Mouse (Mus musculus) liver, embryonic 14.5 days (tissue): ENCODE measurements at regions not wholly inside any gene's neighbourhood (a gene's known extent, or its start where the extent isn't known, plus 50 kb on each side); places are given as distances from the start of the nearest gene placed in this dataset.

Source experiments
- ATAC-seq: fragments of 200-750 bp; cut with Nextera tagmentation; 2 replicates; pipeline ENCODE4 v1.8.0; 2017; ENCODE audit warnings: moderate number of reproducible peaks, mild to moderate bottlenecking, moderate library complexity; ENCODE audit not compliant: insufficient read depth
- DNase-seq, 3 experiments: peaks; one replicate each; pipeline ENCODE4 v3.0.0-alpha.2; 2012 to 2013; ENCODE audit warnings: low read depth in 3 of 3, low spot score in 3 of 3
- H3K27ac ChIP-seq: fragments of 300-500 bp; sonication (generic); 2 replicates; pipeline ENCODE4 v1.5.1; 2014; ENCODE audit warnings: moderate library complexity, mild to moderate bottlenecking, control low read depth, inconsistent platforms
- H3K27me3 ChIP-seq: fragments of 300-500 bp; sonication (generic); 2 replicates; pipeline ENCODE4 v1.6.1; 2014; ENCODE audit warnings: mild to moderate bottlenecking, low read length, moderate library complexity; ENCODE audit not compliant: control insufficient read depth, insufficient read depth
- H3K36me3 ChIP-seq: fragments of 300-500 bp; sonication (generic); replicated peaks from 2 replicates; pipeline ENCODE4 v1.6.1; 2014; ENCODE audit warnings: low read depth; ENCODE audit not compliant: control insufficient read depth, insufficient read depth
- H3K4me1 ChIP-seq, 2 experiments: fragments of 200-500 bp in 1 of 2; fragments of 300-500 bp in 1 of 2; sonication (generic) in 1 of 2; replicated peaks; 2 replicates each; pipeline ENCODE4 v1.6.1; 2012 to 2014; ENCODE audit warnings: antibody characterized with exemption in 1 of 2, inconsistent platforms in 1 of 2, low read length in 1 of 2; ENCODE audit not compliant: control insufficient read depth in 2 of 2, insufficient read depth in 2 of 2
- H3K4me2 ChIP-seq: fragments of 300-500 bp; sonication (generic); 2 replicates; pipeline ENCODE4 v1.6.1; 2014; ENCODE audit warnings: low read depth, mild to moderate bottlenecking, control low read depth, moderate library complexity
- H3K4me3 ChIP-seq, 2 experiments: fragments of 200-500 bp in 1 of 2; fragments of 300-500 bp in 1 of 2; sonication (generic) in 1 of 2; 2 replicates each; pipeline ENCODE4 v1.5.1; 2012 to 2014; ENCODE audit warnings: low read depth in 2 of 2, low read length in 2 of 2, mild to moderate bottlenecking in 2 of 2, control low read depth in 1 of 2, inconsistent platforms in 1 of 2, moderate library complexity in 1 of 2; ENCODE audit not compliant: insufficient read depth in 1 of 2
- H3K9ac ChIP-seq: fragments of 300-500 bp; sonication (generic); replicated peaks from 2 replicates; pipeline ENCODE4 v1.6.1; 2014; ENCODE audit warnings: mild to moderate bottlenecking, control low read depth, moderate library complexity
- H3K9me3 ChIP-seq: fragments of 300-500 bp; sonication (generic); 2 replicates; pipeline ENCODE4 v1.6.1; 2016; ENCODE audit warnings: low read length, mixed read lengths; ENCODE audit not compliant: control insufficient read depth
- CTCF ChIP-seq: IDR thresholded peaks from 2 replicates; pipeline ENCODE4 v1.5.1; 2016; ENCODE audit warnings: antibody characterized with exemption, low read depth, control low read depth
- EP300 ChIP-seq: IDR thresholded peaks from 2 replicates; pipeline ENCODE4 v1.6.1; 2016; ENCODE audit warnings: antibody characterized with exemption, low read depth
- WGBS: fragments of 180-500 bp; shearing (Covaris S2); extraction: QIAGEN DNeasy Blood & Tissue Kit; methylation state at CpG from one replicate; pipeline ENCODE4 v1.1.7; 2014; ENCODE audit not compliant: insufficient replicate concordance; 5-methylcytosine and 5-hydroxymethylcytosine counted together

GRCm38 (mm10) chr8:103261236-103261635, 475.8 kb upstream of the Cdh11 start:
- ATAC-seq = no peak
- Histone ChIP-seq H3K36me3 (no peaks in the 10 kb centered on the region), H3K27ac (no peak overlapping the region)

GRCm38 (mm10) chr8:103270035-103270434, 484.6 kb upstream of the Cdh11 start:
- Histone ChIP-seq H3K9ac (no peak overlapping the region), H3K4me2 (no peak overlapping the region), H3K4me1 (no peaks in the 10 kb centered on the region), H3K27ac (no peak overlapping the region), H3K27me3 (no peaks in the 10 kb centered on the region), H3K36me3 (no peaks in the 10 kb centered on the region), H3K4me3 (no peak overlapping the region), H3K9me3 (no peaks in the 10 kb centered on the region)
- ATAC-seq = no peak
- TF ChIP-seq CTCF = no peak
- TF ChIP-seq EP300 = no peak
- 63% methylated on average over 3 of the region's 3 CpGs for WGBS
- no peak for DNase-seq

More at GRCm38 (mm10) chr8:103261236-103261635, 475.8 kb upstream of the Cdh11 start:
- Histone ChIP-seq H3K4me1 (no peaks in the 10 kb centered on the region), H3K27me3 (no peaks in the 10 kb centered on the region), H3K4me2 (no peak overlapping the region), H3K4me3 (no peak overlapping the region), H3K9me3 (no peaks in the 10 kb centered on the region), H3K9ac (no peak overlapping the region)
- TF ChIP-seq CTCF (no peak), EP300 (no peak)
- no peak for DNase-seq

GRCm38 (mm10) chr8:103270815-103271553, 485.5 kb upstream of the Cdh11 start:
- H3K9ac ChIP-seq = no peak overlapping the region
- no peaks in the 10 kb centered on the region for H3K27me3 ChIP-seq
- no peak overlapping the region for H3K4me3 ChIP-seq
- no peaks in the 10 kb centered on the region for H3K9me3 ChIP-seq
- DNase-seq = no peak
- no peaks in the 10 kb centered on the region for H3K4me1 ChIP-seq
- H3K4me2 ChIP-seq = no peak overlapping the region
- no peaks in the 10 kb centered on the region for H3K36me3 ChIP-seq
- ATAC-seq = no peak
- TF ChIP-seq CTCF (no peak), EP300 (no peak)
- no peak overlapping the region for H3K27ac ChIP-seq
- WGBS = 66% methylated on average over 9 of the region's 9 CpGs

- no peak overlapping the region for H3K4me3 ChIP-seq
- no peak for DNase-seq
- 20% methylated on average over 5 of the region's 5 CpGs for WGBS
- H3K9ac ChIP-seq = no peak overlapping the region
- H3K4me1 ChIP-seq = no peaks in the 10 kb centered on the region
- no peak overlapping the region for H3K4me2 ChIP-seq
- H3K27me3 ChIP-seq = no peaks in the 10 kb centered on the region
- TF ChIP-seq EP300 (no peak), CTCF (no peak)
- no peaks in the 10 kb centered on the region for H3K36me3 ChIP-seq
- H3K27ac ChIP-seq = no peak overlapping the region
- no peak for ATAC-seq
- H3K9me3 ChIP-seq = no peaks in the 10 kb centered on the region
Observed at GRCm38 (mm10) chr8:103272305-103273079, 487.1 kb upstream of the Cdh11 start.

GRCm38 (mm10) chr8:103273476-103273875, 488.0 kb upstream of the Cdh11 start:
- no peaks in the 10 kb centered on the region for H3K4me1 ChIP-seq
- TF ChIP-seq EP300 = no peak
- TF ChIP-seq CTCF = no peak
- no peaks in the 10 kb centered on the region for H3K9me3 ChIP-seq
- no peak overlapping the region for H3K4me3 ChIP-seq
- ATAC-seq (no peak), DNase-seq (no peak)
- H3K27ac ChIP-seq = no peak overlapping the region
- no peaks in the 10 kb centered on the region for H3K27me3 ChIP-seq
- no peak overlapping the region for H3K9ac ChIP-seq
- 55% methylated on average over 2 of the region's 2 CpGs for whole genome bisulfite sequencing
- no peaks in the 10 kb centered on the region for H3K36me3 ChIP-seq
- H3K4me2 ChIP-seq = no peak overlapping the region
